Mouse (Mus musculus) gastrocnemius, adult 18-20 months (tissue): ENCODE results near the gene Gm47985. TPM values are rescaled to one million over a fixed set of nuclear protein-coding genes. Genes with fewer than 3 reads are reported as not detected.

Source experiments
- DNase-seq: peaks from one replicate; pipeline ENCODE4 v3.0.0; 2021; ENCODE audit warnings: low spot score
- total RNA-seq, 2 experiments: library from RNA; stranded (reverse); gene quantifications; 2 replicates each; pipeline ENCODE4 v1.2.3; 2021

Gene Gm47985
- total RNA-seq, 2 experiments from 2014 or later, result 0.26 TPM; not detected in 1

- DNase-seq, result no peak
Observed at GRCm38 (mm10) chr1:151219045-151219444, 36.7 kb downstream of the Gm47985 start.

DNA sequence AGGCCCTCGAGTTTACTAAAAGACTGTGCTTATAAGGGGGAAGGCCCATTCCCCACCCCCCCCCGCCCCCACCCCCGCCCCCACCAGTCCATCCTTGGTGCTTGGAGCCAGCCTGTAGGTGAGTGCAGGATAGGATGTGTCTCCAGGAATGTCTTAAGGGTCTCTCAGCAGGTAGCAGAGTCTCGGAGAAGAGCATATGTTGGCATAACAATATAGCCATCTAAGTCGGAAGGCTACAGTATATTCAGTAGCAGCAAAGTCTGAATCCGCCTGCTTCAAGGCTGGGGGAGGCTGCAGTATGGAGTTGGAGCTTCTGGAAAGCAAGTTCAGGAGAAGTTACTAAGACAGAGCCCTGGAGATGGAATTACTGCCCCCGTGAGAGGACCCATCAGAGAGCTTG, 37.8 kb downstream of the Gm47985 start:
- DNase-seq, result no peak

GRCm38 (mm10) chr1:151222561-151223267, 40.4 kb downstream of the Gm47985 start:
- DNase-seq, result no peak

DNA sequence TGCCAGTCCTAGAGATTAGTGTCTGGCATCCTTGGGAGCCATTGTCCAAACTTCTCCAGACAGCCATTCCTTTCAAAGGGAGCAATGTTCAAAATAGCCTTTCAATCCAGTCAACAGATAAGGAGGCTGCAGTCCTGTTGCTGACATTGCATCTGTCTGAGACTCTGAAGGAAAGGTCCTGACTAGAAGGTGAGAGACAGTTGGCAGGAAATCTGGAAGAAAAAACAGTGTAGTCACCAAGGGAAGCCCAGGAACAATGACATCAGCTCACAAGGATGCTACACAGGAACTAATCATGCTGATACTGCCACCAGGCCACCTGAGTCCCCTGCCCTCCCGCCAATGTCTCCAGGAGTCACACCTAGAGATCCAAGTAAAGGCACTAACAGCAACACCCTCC, 41.0 kb downstream of the Gm47985 start:
- no peak for DNase-seq

- DNase-seq, result no peak
Observed at GRCm38 (mm10) chr1:151224536-151224935, 42.2 kb downstream of the Gm47985 start.

DNA sequence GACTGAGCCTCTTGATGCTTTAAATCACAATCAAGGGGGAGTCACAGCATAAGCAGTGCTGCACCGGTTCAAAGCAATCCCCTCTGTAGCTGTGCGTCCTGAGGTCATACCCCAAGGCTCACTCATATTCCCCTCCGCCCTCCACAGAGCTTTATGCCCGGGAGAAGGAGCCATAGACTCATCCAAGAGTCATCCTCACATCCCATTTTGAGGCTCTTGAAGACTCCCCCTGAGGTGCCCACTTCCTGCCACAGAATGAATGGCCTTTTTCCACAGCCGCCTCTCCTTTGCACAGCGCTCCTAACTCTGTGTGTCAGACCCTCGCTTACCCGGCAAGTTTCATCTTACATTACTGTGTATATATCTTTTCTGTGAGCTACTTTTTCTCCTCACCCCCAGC, 45.2 kb downstream of the Gm47985 start:
- DNase-seq, result no peak

DNA sequence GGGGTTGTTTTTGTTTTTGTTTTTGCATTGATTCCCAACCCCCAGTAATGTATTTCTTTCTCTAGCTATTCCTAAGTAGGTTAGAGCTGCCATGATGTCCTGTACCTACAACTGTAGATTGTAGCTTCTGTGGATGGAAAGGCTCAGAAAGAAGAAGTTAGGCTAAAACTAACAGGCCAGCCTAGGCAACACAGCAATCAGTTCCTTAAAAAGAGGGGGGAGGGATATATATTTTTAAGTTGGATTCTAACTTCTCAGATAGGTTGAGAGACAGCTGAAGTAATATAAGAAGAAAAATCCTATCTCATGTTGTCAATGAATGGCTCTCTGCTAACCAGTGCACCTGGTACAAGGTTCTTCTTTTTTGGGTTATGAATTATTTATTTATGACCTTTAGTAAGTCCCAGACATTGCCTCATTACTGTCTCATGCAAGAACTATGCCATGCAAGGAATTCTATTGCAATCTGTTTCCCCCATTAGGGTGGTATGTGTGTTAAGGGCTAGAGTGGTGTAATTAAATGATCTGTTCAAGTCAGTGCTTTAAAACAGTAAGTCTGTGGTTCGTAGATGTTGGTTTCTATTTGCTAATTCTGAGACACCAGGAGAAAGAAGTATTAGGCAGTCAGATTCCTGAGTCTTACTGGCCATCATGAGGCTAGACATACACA, 46.1 kb downstream of the Gm47985 start:
- DNase-seq, result no peak

DNA sequence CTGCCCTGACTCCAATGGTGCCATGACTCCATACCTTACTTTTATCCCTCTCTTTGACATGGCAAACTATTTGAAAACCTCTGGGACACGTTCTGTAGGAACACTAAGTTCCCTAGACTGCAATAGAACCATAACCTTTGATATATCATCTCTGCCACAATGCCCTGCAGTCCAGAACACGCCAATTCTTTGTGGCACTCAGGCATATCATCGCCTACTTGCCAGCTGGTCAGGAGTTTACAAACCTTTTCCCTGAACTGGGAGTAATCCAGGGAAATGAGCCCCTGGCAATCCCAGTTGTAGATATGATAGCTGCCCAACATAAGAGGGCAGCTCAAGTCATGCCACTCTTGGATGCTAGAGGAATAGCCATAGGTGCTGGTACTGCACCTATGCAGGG, 50.0 kb downstream of the Gm47985 start:
- no peak for DNase-seq

DNA sequence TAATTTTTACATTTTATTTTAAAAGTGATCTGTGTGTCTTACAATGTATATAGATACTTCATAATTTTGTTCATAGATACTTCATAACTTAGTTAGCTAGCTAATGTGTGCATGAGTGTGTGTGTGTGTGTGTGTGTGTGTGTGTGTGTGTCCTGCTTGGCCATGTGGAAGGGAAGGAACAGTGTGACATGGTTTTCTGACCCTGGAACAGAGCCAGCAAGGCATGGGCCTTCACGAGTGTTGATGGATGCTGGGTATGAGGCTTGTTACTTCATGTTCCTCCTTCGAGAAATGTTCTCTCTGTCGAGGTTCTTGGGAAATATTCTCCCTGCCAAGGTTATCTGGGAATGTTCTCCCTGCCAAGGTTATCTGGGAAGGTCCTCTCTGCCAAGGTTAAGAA, 51.4 kb downstream of the Gm47985 start:
- no peak for DNase-seq

Other genes with a start within 250 kb of the Gm47985 start
- gene Hmcn1, start 189.1 kb upstream of the Gm47985 start, total RNA-seq, result 1 to 10 TPM; 4.8 to 6.9 TPM
- under 1 TPM in 1 of 2 experiments, not detected in 1; 0.17 TPM for gene Gm8947, start 9.8 kb downstream of the Gm47985 start, total RNA-seq
- under 1 TPM in 1 of 2 experiments, not detected in 1; 0.31 TPM for gene Gm47995, start 15.9 kb downstream of the Gm47985 start, total RNA-seq
- gene 3110040M04Rik, start 21.6 kb downstream of the Gm47985 start, total RNA-seq, result under 1 TPM in 1 of 2 experiments, not detected in 1; 0.38 TPM
- gene Gm47996, start 27.6 kb downstream of the Gm47985 start, total RNA-seq, result under 1 TPM in 1 of 2 experiments, not detected in 1; 0.28 TPM
- 100 to 1,000 TPM; 113 to 161 TPM for gene Ivns1abp, start 161.9 kb downstream of the Gm47985 start, total RNA-seq
- 1 to 10 TPM; 7.5 to 9.0 TPM for gene Swt1, start 245.9 kb downstream of the Gm47985 start, total RNA-seq
- 10 to 100 TPM; 15.1 to 16.0 TPM for gene Trmt1l, start 246.0 kb downstream of the Gm47985 start, total RNA-seq